In genomic region chr7:67883040-67883439, GRCm38 (mm10) we compare ENCODE assay signal across 28 mouse cellular contexts.
"Had no signal": no experiment of that assay in that cellular context is flagged by ENCODE, and none has a peak within 500 bp of the region (broad histone marks: within the 10 kb centered on the region; RNA-seq: fewer than 3 reads in every experiment).

No protein-coding gene starts in this region.

- H3K9me3 ChIP-seq: embryonic facial prominence, embryonic 10.5 days; embryonic facial prominence, embryonic 12.5 days; embryonic facial prominence, embryonic 13.5 days; embryonic facial prominence, embryonic 15.5 days; forebrain, embryonic 10.5 days; forebrain, embryonic 12.5 days; forebrain, embryonic 13.5 days; forebrain, embryonic 15.5 days had no signal

- H3K36me3 ChIP-seq: embryonic facial prominence, embryonic 10.5 days; embryonic facial prominence, embryonic 12.5 days; embryonic facial prominence, embryonic 13.5 days; embryonic facial prominence, embryonic 15.5 days; forebrain, embryonic 10.5 days; forebrain, embryonic 12.5 days; forebrain, embryonic 15.5 days had no signal

- ATAC-seq: forebrain, embryonic 13.5 days; forebrain, embryonic 14.5 days; forebrain, embryonic 15.5 days; forebrain, embryonic 16.5 days had no signal

- H3K9ac ChIP-seq: embryonic facial prominence, embryonic 12.5 days; embryonic facial prominence, embryonic 13.5 days; embryonic facial prominence, embryonic 15.5 days; forebrain, embryonic 12.5 days; forebrain, embryonic 13.5 days; forebrain, embryonic 15.5 days; forebrain, postnatal 0 days had no signal

- H3K27me3 ChIP-seq: embryonic facial prominence, embryonic 12.5 days; embryonic facial prominence, embryonic 13.5 days; embryonic facial prominence, embryonic 15.5 days; forebrain, embryonic 12.5 days; forebrain, embryonic 13.5 days; forebrain, embryonic 15.5 days had no signal

- H3K4me2 ChIP-seq: embryonic facial prominence, embryonic 12.5 days; embryonic facial prominence, embryonic 13.5 days; embryonic facial prominence, embryonic 15.5 days; forebrain, embryonic 12.5 days; forebrain, embryonic 13.5 days; forebrain, embryonic 15.5 days had no signal

- H3K4me3 ChIP-seq: embryonic facial prominence, embryonic 10.5 days; embryonic facial prominence, embryonic 12.5 days; embryonic facial prominence, embryonic 13.5 days; embryonic facial prominence, embryonic 15.5 days; erythroblast, embryonic 14.5 days; forebrain, embryonic 10.5 days; forebrain, embryonic 12.5 days; forebrain, embryonic 13.5 days; forebrain, embryonic 15.5 days; gastrocnemius, adult 2 months; heart, adult 2 months had no signal

- DNase-seq: cerebellum, adult 2 months; cerebellum, adult 8-10 months; cerebellum, adult 9-10 months; cerebellum, adult 9-11 months; cerebellum, postnatal 14 days; cerebellum, postnatal 25 days; cerebellum, postnatal 36 days; embryo, embryonic 11 days; gastrocnemius, adult 2 months; gastrocnemius, postnatal 10 days; gastrocnemius, postnatal 14 days; gastrocnemius, postnatal 25 days; gastrocnemius, postnatal 36 days; heart, adult 11 months; heart, adult 18-20 months; heart, adult 2 months had no signal

- H3K27ac ChIP-seq: embryonic facial prominence, embryonic 10.5 days; embryonic facial prominence, embryonic 12.5 days; embryonic facial prominence, embryonic 13.5 days; embryonic facial prominence, embryonic 15.5 days; forebrain, embryonic 10.5 days; forebrain, embryonic 12.5 days; forebrain, embryonic 13.5 days; forebrain, embryonic 15.5 days; gastrocnemius, adult 2 months; heart, adult 2 months had no signal

- H3K4me1 ChIP-seq: embryonic facial prominence, embryonic 12.5 days; embryonic facial prominence, embryonic 15.5 days; forebrain, embryonic 10.5 days; forebrain, embryonic 12.5 days; forebrain, embryonic 13.5 days; forebrain, embryonic 15.5 days had no signal
